Mouse (Mus musculus) left cerebral cortex, adult 2 months (tissue): ENCODE results near the gene Praf2. TPM values are rescaled to one million over a fixed set of nuclear protein-coding genes. Genes with fewer than 3 reads are reported as not detected.
"Not testable (repeated sequence)": the region's sequence is repeated elsewhere in the genome, so short reads cannot be mapped to it uniquely, and the experiment has no call there.

Source experiments
- DNase-seq, 2 experiments: peaks; one replicate each; pipeline ENCODE4 v3.0.0; 2021 to 2022; ENCODE audit warnings: low spot score in 2 of 2, mixed read lengths in 1 of 2; ENCODE audit errors: extremely low spot score in 1 of 2
- H3K27ac ChIP-seq: fragments of 200-600 bp; 2 replicates; pipeline ENCODE4 v1.8.1; 2022
- H3K4me3 ChIP-seq: fragments of 200-600 bp; 2 replicates; pipeline ENCODE4 v1.8.1; 2022
- CTCF ChIP-seq: fragments of 200-600 bp; IDR thresholded peaks from 2 replicates; pipeline ENCODE4 v1.8.1; 2022; ENCODE audit warnings: antibody characterized with exemption, mild to moderate bottlenecking, moderate library complexity
- intact Hi-C: fragments of 180-260 bp; cut with DNase I; formaldehyde crosslinking; loops from one replicate; pipeline ENCODE4 v1.15.1; 2025
- total RNA-seq, 2 experiments: library from RNA; stranded (reverse); gene quantifications; 2 replicates each; pipeline ENCODE4 v1.2.3; 2021

Praf2 gene
- total RNA-seq, 2 experiments from 2014 or later = 88.9 to 92.7 TPM

DNA sequence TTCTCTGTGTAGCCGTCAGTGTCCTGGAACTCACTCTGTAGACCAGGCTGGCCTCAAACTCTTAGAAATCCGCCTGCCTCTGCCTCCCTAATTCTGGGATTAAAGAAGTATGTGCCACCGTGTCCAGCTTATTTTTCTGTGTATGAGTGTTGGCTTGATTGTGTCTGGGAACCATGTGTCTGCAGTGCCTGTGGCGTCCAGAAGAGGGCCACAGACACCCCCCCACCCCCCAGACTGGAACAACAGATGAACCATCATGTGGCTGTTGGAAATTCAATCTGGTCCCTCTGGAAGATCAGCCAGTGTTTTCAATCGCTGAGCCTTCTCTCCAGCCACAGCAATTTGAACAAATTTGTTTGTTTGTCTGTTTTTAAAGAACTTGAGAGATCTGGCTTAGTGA is 15.2 kb downstream of the Praf2 start:
- intact Hi-C loops = no loop called here
- no peak overlapping the region for H3K27ac ChIP-seq
- H3K4me3 ChIP-seq = no peak overlapping the region
- no peak for DNase-seq
- TF ChIP-seq CTCF = peak; percentile 31

DNA sequence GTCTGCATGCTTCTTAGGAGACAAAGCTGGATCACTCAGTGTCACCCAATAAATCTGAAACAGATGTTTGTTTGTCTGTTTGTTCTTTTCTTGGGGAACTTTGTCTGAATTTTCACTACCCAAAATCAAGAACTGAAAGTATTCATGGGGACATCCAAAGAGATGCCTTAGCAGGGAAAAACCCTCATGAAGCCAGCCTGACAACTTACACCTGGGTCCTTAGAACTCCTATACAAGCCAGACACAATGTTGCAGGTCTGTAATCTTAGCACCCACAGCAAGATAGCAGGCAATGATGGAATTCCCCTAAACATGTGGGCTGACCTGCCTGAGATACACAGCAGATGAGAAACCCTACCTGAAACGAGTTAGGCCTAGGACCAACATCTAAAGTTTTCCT is 16.7 kb downstream of the Praf2 start:
- intact Hi-C loops = no loop called here
- Histone ChIP-seq H3K27ac (no peak overlapping the region), H3K4me3 (no peak overlapping the region)
- DNase-seq = no peak
- no peak for TF ChIP-seq CTCF

DNA sequence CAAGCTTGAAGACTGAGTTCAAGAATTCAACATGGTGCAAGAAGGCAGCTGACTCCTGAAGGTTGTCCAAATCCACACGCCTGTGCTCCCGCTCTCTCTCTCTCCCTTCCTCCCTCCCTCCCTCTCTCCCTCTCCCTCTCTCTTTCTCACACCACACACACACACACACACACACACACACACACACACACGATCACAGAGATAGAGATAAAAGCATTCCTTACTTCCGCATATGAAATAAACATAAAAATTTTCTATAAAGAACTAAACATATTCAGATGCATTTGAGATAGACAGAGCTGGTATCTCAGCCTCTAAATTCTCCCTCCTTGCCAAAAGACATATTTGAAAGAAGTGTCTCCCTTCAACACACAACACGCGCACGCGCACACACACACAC is 17.2 kb downstream of the Praf2 start:
- no peak overlapping the region for H3K4me3 ChIP-seq
- no peak for DNase-seq
- H3K27ac ChIP-seq = no peak overlapping the region
- no peak for TF ChIP-seq CTCF
- intact Hi-C loops = no loop called here

DNA sequence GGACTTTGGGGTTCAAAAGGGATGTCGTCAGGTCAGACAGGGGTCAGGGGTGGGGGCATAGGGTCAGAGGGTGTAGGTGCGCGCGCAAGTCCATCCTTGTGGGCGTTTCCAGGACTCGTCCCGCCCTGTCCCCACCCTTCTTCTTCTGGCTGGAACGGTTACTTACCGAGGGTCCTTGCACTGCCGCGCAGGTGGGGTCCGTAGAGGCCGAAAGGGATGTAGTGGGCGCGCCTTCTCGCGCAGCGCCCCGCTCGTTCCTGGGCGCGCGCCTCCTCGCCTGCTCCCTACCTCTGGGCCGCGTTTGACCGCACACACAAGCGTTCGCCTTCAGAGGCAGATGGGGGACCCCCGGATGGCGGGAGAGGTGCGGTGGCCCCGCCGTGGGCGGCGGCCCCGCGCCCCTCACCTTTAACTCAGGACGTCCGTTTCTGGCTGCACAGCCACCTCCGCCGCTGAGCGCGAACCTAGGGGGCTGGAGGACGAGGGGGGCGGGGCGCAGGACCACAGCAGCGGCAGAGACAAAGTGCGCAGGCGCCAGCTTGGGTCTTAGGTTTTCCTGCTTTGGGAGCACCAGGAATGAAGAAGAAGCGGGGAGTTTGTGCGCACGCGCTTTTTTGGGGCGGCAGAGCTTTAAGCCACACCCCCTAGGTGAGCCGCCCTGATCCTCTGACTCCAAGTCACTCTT is 22.3 kb downstream of the Praf2 start, which contains the start of gene Ccdc120:
Gene Ccdc120 (minus strand): TSS at position 474 of the 685 bp plus-strand sequence.
- no peak for TF ChIP-seq CTCF
- peak within 1 kb of the TSS; percentile 54 for H3K4me3 ChIP-seq
- peak; percentile 70 to 72 for DNase-seq
- intact Hi-C loops = no loop called here
- 0 out of 2 replicates have a peak within 1 kb of the TSS, but pooled peaks have one; percentile 57 for H3K27ac ChIP-seq

DNA sequence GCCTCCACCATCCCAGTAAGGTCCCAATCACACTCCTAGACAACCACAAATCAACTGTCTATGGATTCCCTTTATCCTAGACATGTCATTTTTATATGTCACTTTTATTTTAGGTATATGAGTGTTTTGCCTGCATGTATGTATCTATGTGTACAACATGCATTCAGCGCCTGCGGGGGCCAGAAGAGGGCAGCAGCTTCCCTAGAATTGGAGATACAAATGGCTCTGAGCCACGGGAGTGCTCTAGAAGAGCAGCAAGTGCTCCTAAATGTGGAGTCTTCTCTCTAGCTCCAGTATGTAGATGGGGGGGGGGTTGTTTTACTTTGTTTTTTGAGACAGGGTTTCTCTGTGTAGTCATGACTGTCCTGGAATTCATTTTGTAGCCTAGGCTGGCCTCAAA is 25.4 kb downstream of the Praf2 start:
- intact Hi-C loops, DNase-seq: not testable (repeated sequence)
- peak; percentile 20 for TF ChIP-seq CTCF

DNA sequence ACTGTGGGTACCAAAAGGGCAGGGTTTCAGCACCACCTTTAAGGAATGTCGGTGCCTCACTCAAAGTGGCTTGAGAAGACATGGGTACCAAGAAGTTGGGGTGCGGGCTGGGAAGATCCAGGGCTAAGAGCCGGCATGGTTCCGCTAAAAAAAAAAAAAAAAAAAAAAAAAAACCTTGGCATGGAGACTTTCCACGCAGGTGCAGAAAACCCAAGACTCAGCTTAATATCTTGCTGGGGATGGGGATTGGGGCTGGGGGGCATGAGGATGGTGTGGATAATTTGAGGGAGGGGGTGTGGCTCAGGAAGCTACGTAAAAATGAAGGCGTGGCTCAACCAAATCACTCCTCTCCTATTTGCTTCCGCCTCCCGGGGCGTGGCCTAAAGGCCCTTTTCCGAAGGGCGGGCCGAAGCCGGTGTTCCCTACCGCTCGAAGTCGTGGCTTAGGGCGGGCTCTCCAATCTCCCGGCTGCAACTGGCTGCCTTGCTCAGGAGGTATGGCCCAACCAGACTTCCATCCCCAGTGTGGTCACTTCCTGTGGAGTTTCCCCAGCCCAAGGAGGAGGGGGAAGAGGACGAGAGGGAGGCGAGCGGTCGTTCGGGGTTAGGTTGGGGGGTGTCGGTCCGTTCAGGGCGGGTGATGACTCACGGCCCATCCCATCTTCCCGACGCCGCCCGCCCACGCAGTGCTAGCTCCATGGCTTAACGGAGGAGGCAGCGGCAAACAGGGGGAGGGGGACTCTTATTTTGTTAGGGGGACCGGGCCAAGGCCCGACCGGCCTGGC is 34.1 kb downstream of the Praf2 start, which contains the start of gene Tfe3:
Gene Tfe3 (plus strand): TSS at position 424 of the 784 bp plus-strand sequence.
- TF ChIP-seq CTCF = no peak
- intact Hi-C loops = no loop called here
- peak; percentile 83 to 86 for DNase-seq
- Histone ChIP-seq H3K27ac (peak within 1 kb of the TSS; percentile 73), H3K4me3 (peak within 1 kb of the TSS; percentile 69)

More for the DNA sequence above, 25.4 kb downstream of the Praf2 start:
- H3K4me3 ChIP-seq, H3K27ac ChIP-seq: not testable (repeated sequence)

DNA sequence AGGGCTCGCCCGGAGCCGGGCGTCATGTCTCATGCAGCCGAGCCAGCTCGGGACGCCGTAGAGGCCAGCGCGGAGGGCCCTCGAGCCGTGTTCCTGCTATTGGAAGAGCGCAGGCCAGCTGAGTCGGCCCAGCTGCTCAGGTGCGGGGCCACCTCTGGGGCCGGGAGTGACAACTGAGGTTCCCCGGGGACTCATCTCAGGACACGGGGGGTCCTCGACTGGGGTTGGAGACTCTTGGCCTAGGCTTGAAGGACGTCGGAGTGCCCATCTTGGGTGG is 34.6 kb downstream of the Praf2 start:
- peak overlapping the region; percentile 73 for H3K27ac ChIP-seq
- DNase-seq = no peak
- no peak for TF ChIP-seq CTCF
- intact Hi-C loops = no loop called here
- peak overlapping the region; percentile 69 for H3K4me3 ChIP-seq

DNA sequence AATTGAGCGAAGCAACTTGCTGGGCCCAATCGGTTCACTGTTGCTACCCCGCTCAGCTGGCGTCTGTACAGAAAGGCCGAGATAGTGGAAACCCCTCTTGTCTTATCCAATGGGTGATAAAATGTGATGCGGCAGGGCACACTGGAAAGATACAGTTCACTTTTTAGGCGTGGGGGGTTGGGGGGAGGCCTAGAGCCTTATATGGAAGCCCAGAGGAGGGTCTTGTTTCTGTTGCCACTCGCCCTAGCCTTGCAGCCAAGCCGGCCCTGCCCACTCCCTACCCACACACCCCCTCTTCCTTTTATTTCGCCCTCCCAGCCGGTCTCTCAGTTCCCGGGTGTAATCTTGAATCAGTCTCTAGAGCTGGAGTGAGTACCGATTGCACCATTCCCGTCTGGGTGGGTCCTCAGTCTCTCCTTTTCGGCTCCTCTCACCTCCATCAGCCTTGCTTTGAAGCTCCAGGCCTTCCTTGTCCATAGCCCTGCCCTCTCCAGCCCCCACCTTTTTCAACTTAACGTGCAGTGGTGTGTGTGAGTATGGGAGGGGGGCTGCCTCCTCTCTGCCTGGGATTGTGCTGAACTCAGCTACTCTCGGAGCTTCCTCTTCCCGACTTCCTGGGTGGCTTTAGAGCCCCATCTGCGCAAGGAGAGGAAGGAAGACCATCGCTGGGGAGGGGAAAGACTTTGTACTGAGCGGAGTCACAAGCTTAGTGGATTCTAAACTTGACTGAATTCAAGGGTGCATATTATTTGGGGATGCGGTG is 35.6 kb downstream of the Praf2 start:
- H3K4me3 ChIP-seq = peak overlapping the region; percentile 69
- no peak for TF ChIP-seq CTCF
- intact Hi-C loops = no loop called here
- no peak for DNase-seq
- H3K27ac ChIP-seq = no peak overlapping the region

DNA sequence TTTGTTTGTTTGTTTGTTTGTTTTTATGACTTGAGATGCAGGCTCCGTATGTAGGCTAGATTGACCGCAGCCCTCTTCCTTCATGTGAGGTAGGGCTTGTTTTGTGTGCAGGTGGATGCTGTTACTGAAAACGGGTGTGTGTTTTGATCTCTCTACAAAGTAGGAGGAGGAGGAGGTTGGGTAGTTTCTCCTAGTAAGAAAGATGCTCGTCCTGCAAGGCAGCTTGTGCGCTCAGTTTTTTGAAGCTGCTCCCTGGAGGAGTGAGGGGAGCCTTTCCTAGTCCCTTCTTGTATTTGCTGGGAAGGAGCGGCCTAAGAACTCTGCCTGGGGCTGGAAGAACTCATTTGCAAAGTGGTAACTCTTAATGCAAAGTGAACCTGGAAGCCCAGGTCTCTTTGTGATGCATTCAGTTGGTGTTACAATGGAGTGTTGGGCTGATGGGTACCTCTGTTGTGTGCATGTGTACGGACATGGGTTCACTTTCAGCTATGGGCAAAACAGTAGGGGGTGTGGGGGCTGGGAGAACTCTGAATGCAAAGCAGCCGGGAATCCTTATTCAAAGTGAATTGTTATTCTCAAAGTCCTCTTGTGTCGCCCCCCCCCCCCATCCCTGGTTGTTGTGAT is 36.5 kb downstream of the Praf2 start:
- TF ChIP-seq CTCF = no peak
- intact Hi-C loops = no loop called here
- no peak for DNase-seq
- Histone ChIP-seq H3K4me3 (peak overlapping the region; percentile 69), H3K27ac (no peak overlapping the region; the same call in 1 of the 2 replicates)

DNA sequence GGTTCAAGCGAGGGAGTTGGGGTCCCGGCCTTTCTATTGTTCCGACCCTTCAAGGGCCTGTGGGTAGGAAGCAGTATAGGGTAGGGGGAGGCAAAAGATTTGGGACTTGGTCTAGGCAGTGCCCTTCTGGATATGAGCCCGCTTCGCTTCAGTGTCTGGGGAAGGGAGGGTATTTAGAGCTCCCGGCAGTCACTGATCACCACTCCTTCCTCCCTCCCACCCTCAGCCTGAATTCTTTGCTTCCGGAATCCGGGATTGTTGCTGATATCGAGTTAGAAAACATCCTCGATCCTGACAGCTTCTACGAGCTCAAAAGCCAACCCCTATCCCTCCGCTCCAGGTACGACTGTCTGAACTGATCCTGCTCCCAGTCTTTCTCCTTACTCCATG is 37.0 kb downstream of the Praf2 start:
- peak overlapping the region; percentile 44 for H3K27ac ChIP-seq
- TF ChIP-seq CTCF = no peak
- intact Hi-C loops = no loop called here
- H3K4me3 ChIP-seq = peak overlapping the region; percentile 40
- no peak for DNase-seq

DNA sequence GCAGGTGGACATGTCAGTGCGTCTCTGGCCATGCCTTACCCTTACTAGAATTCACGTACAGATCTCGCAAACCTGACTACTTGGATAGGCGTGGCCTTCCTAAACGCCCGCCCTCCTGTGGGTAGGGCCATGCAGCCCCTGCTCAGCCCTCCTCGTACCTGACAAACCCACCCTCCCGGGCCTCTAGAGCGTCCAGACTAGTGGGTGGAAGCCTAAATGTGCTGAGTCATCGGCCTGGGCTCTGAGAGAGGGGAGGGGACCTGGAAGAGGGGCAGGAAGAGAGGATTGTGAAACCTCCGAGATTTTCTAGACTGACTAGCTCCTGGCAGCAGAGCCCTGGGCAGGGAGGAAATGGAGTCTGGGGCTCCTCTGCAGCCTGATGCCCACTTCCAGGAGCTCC is 37.5 kb downstream of the Praf2 start:
- peak overlapping the region; percentile 44 for H3K27ac ChIP-seq
- H3K4me3 ChIP-seq = peak overlapping the region; percentile 40
- peak; percentile 33 to 46 for DNase-seq
- intact Hi-C loops = no loop called here
- no peak for TF ChIP-seq CTCF
